Mouse (Mus musculus) yolk sac, embryonic 10.5 days (tissue): ENCODE measurements at regions not wholly inside any gene's neighbourhood (a gene's known extent, or its start where the extent isn't known, plus 50 kb on each side); places are given as distances from the start of the nearest gene placed in this dataset.
"Not testable (repeated sequence)": the region's sequence is repeated elsewhere in the genome, so short reads cannot be mapped to it uniquely, and the experiment has no call there.

ENCODE experiments used
- DNase-seq: peaks from one replicate; pipeline ENCODE4 v3.0.0-alpha.2; 2017; ENCODE audit warnings: low spot score

- no peak for DNase-seq
Observed at GRCm38 (mm10) chr6:84315175-84315912, 278.4 kb downstream of the Cyp26b1 start.

DNA sequence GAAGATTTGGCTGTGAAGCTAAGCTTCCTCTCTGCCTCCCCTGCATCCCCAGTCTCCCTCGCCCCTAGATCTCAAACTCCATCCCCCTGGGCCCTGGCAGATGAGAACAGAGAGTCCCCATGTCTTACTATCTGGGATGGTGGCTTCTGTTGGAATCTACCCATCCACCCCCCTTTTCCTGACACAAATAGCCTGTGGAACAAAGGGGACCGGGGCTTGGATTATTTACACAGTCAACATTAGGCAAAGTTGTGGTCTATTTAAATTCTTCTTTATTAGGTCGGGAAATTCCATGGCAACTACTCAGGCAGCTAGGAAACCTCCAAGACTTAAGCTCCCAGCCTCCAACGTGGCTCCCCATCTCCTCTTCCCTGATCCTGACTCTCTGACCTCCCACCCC is 279.9 kb downstream of the Cyp26b1 start:
- DNase-seq, result no peak

DNA sequence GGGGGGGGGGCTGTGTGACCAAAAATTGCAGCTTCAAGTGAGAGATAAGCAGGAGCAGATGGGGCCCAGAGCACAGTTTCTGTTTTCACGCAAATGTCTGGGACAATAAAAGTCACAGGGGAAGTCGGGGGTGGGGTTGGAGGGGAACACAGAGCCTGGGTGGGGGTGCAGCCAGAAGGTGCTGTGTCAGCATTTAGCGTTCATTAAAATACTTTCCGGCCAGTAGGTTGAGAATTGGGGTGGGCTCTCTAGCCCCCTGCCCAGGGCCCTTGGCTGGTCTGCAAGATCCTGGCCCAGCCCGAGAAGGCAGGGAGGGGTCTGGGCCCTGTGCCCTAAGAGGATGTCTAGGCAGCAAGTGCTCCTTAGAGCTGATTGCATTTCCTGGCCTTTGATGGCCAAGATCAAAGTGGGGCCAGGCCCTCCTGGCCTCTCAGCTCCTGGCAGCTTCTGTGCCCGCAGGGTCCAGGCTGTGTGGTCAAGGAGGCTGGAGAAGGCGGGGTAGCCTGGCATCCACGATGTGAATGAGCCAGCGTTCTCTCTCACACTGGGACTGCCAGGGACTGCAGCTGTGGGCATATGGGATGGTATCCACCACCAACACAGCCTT is 283.0 kb downstream of the Cyp26b1 start:
- no peak for DNase-seq

DNA sequence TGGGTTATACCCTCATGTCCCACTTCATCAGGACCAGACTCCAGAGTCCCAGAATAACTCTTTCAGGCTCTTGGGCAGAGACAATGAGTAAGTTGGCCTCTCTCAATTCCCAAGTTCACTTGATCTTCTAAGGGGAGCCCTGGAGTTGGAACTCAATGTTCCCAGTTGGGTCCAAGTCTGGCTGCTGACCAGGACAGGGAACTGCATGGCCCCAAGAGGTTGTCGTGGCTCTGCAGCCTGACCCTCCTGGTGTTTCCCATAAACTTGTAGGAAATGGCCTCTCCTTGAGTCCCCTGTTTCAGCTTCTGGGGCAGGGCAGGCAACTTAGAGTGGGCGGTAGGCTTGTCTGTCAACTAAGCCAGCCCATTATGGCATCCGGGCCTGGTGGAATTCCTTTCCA is 286.2 kb downstream of the Cyp26b1 start:
- no peak for DNase-seq

GRCm38 (mm10) chr6:84306585-84306984 is 287.1 kb downstream of the Cyp26b1 start:
- DNase-seq, result no peak

DNA sequence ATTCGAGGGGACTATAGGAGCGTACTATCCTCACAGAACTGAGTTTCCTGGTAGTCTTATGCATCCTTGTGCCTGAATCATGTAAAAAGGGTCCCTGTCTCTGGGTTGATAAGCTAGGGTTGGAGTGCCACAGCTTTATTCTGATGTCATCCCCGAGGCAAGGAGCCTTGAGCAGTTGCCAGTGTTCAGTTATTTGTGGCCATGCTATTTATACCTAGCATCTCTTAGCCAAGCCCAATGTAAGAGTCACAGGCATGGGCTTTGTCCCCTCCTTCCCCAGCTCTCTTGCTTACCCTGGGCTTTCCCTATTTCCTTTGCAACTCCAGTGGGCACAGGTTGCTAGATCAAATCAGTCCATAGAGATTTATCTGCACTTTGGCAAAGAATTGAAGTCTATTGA is 288.6 kb downstream of the Cyp26b1 start:
- no peak for DNase-seq

- not testable (repeated sequence) for DNase-seq
Observed at GRCm38 (mm10) chr6:84302916-84303315, 290.8 kb downstream of the Cyp26b1 start.

GRCm38 (mm10) chr6:84299936-84300335 is 291.5 kb downstream of the Dysf start:
- no peak for DNase-seq

- no peak for DNase-seq
Observed at GRCm38 (mm10) chr6:84299146-84299545, 290.8 kb downstream of the Dysf start.

DNA sequence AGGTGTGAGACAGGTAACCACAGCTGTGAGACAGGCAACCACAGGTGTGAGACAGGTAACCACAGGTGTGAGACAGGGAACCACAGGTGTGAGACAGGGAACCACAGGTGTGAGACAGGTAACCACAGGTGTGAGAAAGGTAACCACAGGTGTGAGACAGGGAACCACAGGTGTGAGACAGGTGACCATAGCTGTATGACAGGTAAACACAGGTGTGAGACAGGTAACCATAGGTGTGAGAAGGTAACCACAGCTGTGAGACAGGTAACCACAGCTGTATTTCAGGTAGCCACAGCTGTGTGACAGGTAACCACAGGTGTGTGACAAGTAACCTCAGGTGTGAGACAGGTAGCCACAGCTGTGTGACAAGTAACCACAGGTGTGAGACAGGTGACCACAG is 265.5 kb downstream of the Dysf start:
- not testable (repeated sequence) for DNase-seq

GRCm38 (mm10) chr6:84272520-84273311 is 264.3 kb downstream of the Dysf start:
- peak; percentile 18 for DNase-seq

- DNase-seq, result no peak
Observed at GRCm38 (mm10) chr6:84271966-84272365, 263.6 kb downstream of the Dysf start.

GRCm38 (mm10) chr6:84271441-84271840 is 263.1 kb downstream of the Dysf start:
- DNase-seq, result no peak

DNA sequence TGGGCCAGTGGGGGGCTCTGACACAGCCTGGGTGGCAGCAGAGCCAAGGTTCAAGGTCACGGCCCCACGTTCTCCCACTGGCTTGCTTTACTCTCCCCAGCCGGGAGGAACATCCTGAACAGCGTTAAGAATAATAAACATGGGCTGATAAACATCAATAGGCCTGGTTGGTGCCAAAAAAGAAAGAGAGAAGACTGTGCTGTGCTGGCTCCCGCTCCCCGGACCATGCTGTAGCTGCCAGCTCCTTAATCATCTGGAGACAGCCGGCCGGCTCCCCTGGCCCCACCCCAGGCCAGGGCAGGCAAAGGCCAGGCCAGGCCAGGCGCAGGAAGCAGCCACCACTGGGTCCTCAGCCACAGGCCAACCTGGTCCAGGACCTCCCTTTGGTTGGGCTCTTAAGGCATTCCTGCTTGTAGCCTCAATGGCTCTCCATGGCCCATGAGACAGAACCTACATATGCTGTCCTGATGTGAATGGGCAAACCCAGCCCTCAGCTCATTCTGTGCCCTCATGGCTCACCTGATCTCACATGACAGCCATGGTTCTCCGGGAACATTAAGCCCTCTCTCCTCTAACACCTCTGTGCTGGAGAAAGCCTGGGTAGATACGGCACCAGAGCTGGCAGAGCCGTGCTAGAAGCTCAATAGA is 262.3 kb downstream of the Dysf start:
- DNase-seq, result peak; percentile 11

GRCm38 (mm10) chr6:84269478-84269877 is 261.1 kb downstream of the Dysf start:
- no peak for DNase-seq

DNA sequence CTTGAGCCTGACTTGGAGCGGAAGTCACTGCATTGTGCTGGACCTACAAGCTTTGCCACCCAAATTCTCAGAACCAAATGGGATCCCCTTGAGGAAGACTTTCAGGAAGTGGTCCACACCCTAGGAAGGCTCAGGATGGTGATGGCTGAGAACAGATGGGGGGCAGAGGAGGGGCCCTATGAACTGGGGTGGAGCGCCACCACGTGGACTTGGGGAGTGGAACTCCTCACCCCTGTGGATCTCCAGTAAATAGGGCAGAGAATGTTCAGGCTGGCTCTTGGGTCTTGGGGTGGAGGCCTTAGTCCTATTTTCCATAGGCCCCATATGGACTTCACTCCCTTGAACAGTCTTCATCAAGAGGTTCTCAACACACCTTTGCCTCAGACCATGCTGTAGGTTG is 260.6 kb downstream of the Dysf start:
- DNase-seq, result no peak

GRCm38 (mm10) chr6:84268111-84268510 is 259.7 kb downstream of the Dysf start:
- no peak for DNase-seq

DNA sequence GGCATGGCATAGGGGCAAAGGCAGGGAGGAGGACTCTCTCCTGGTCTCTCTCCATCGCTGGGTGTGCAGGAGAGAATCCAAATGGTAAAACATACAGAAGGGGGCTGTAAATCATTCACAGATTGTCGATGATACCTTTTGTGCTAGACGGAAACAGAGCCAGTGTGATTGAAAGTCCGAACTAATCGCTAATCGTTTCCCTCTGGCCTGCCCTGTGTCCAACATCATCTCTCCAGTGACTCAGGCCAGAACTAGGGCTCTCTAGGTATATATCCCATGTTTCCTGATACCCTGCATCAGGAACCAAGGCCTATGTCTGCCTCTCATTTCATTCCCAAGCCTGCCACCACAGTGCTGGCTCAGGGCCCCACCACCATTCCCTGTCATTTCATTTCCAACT is 259.1 kb downstream of the Dysf start:
- no peak for DNase-seq

DNA sequence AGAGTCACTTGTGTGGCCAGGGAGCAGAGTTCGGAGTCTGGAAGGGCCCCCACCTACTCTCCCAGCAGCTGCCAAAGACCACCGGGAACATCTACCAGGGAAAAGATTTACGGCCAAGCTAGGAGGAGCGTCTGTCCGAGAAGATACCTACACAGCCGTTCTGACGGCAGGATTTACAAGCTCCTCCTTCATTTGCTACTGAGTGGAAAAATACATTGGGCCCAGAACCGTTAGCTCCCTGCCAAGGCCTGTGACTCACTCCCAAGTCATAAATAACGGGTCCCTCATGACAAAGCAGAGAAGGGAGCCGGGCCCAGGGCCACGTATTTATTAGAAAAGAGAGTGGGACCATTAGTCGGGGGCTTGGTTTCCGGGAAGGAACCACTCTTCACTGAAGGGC is 258.3 kb downstream of the Dysf start:
- no peak for DNase-seq

GRCm38 (mm10) chr6:84264681-84265080 is 256.3 kb downstream of the Dysf start:
- no peak for DNase-seq

GRCm38 (mm10) chr6:84263686-84264085 is 255.3 kb downstream of the Dysf start:
- DNase-seq, result no peak

GRCm38 (mm10) chr6:84262766-84263165 is 254.4 kb downstream of the Dysf start:
- DNase-seq, result no peak

DNA sequence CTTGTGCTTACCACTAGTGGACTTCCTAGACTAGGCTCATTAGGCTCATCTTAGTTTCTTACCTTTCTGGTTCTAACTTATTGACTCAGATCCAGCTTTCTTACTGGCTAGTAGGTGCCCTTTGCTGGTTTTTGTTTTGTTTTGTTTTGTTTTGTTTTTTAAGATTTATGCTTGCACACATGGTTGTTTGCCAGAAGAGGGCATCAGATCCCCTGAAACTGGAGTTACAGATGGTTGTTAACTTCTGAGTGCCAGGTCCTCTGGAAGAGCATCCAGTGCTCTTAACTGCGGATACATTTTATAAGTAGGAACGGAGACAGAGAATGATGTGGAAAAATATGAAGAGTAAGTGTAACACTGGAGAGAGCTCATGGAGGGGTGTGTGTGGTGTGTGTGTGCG is 253.1 kb downstream of the Dysf start:
- no peak for DNase-seq
